Mouse (Mus musculus): ENCODE data around the gene Arfgap3. TPM values are rescaled to one million over a fixed set of nuclear protein-coding genes. Genes with fewer than 3 reads are reported as not detected.
A peak's percentile ranks its signal among the peaks of the same experiment; 100 is the strongest.
"Not testable (repeated sequence)": the region's sequence is repeated elsewhere in the genome, so short reads cannot be mapped to it uniquely, and the experiment has no call there.

The Arfgap3 gene
- polyA plus RNA-seq, 1 experiment = 40.3 TPM

DNA sequence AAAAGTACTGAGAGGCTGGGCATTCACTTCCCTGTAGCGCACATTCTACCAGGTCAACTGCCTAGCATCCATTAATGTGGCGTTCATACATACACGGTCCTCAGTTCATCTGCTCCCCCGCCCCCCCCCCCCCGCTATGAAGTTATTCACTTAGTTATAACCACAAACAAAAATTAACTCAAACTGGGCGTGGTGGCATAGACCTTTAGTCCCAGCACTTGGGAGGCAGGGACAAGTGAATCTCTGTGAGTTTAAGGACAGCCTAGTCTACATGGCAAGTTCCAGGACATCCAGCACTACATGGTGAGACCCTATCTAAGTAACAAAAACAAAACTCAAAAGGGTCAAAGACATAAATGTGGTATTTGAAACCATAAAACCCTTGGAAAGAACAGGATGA is 11.1 kb downstream of the Arfgap3 start:
- no peak for DNase-seq (ENCODE audit: low read depth)
- TF ChIP-seq POLR2A (IDR thresholded peaks at IDR 0.05; ENCODE audit: borderline replicate concordance, extremely low read depth, insufficient read depth, insufficient read length, poor library complexity, severe bottlenecking) (no peak), CTCF (IDR thresholded peaks at IDR 0.05; ENCODE audit: borderline replicate concordance, extremely low read depth, insufficient read depth, insufficient read length) (no peak)

DNA sequence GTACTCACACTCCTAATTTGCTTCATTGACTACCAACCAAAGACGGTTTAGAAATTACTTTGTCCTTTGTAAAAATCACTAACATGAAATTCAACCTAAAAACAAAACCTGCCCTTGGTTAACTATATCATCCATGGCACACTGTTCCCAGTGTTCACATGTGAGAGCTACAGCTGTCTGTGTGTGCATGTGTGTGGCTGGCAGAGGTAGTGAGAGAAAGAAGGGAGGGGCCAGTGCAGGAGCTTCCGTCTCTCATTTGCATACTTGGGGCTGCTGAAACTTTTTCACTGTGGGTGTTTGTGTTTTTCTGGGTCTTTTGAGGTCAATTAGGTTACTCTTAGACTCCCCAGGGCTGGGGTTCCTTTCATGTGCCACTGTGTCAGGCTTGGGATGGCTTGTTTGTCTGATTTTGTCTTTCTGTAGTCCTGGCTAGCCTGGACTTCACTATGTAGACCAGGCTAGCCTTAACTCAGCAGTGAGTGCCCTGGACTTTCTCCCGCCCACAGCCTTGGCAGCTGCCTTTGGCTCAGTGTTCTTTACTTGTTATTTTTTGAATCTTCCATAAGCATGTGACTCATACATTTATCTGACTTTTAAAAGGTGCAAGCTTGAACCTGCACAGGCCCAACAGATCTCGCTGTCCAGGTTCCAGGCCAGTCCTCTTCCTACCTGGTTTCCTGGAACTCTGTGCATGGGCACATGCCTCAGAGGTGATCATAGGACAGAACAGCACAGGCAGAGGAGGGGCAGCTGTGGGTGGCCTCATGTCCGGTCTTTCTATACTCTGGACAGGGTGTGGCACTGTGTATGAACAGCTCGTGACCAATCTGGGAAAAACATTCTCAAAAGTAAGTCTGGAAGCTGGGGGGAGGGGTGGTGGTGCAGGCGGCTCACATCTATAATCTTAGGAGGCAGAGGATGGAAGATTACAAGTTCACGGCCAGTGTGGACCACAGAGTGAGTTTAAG is 11.9 kb downstream of the Arfgap3 start:
- DNase-seq (ENCODE audit: low read depth) = no peak
- TF ChIP-seq POLR2A (IDR thresholded peaks at IDR 0.05; ENCODE audit: borderline replicate concordance, extremely low read depth, insufficient read depth, insufficient read length, poor library complexity, severe bottlenecking) (no peak), CTCF (IDR thresholded peaks at IDR 0.05; ENCODE audit: borderline replicate concordance, extremely low read depth, insufficient read depth, insufficient read length) (no peak)

DNA sequence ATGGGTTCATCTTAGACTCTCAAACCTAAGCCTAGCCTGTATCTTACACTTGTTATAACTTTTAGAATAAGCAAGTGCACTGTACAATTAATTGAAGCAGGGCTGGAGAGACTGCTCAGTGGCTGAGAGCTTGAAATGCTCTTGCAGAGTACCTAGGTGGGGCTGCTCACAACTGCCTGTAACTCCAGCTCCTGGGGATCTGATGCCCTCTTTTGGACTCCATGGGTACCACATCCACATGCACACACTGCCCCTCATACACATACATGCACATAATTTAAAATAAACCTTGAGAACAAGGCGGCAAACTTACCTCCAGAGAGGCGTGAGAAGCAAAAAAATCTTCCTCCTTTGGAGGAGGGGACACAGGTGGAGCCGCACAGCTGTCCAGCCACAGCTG is 17.7 kb downstream of the Arfgap3 start:
- no peak for DNase-seq (ENCODE audit: low read depth)
- no peak for TF ChIP-seq POLR2A (IDR thresholded peaks at IDR 0.05; ENCODE audit: borderline replicate concordance, extremely low read depth, insufficient read depth, insufficient read length, poor library complexity, severe bottlenecking)
- peak; percentile 36; the same call in 1 of the 2 replicates for TF ChIP-seq CTCF (IDR thresholded peaks at IDR 0.05; ENCODE audit: borderline replicate concordance, extremely low read depth, insufficient read depth, insufficient read length)

DNA sequence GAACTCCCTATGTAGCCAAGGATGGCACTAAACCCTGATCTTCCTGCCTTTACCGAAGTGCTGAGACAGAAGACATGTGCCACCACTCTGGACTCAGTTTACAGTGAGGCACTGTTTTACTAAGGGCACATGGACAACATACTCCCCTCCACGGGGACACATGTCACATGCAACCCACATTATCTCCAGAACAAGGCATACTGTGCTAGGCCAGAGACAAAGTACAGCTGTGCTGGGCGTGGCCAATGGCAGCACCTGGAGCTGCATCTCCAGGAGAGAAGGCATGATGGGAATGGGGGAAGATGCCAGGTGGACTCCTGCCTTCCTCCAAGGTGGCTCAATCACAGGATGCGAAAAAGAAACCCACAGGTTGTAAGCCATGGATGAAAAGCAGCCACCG is 21.1 kb downstream of the Arfgap3 start:
- no peak for DNase-seq (ENCODE audit: low read depth)
- TF ChIP-seq CTCF (IDR thresholded peaks at IDR 0.05; ENCODE audit: borderline replicate concordance, extremely low read depth, insufficient read depth, insufficient read length) = no peak
- no peak for TF ChIP-seq POLR2A (IDR thresholded peaks at IDR 0.05; ENCODE audit: borderline replicate concordance, extremely low read depth, insufficient read depth, insufficient read length, poor library complexity, severe bottlenecking)

DNA sequence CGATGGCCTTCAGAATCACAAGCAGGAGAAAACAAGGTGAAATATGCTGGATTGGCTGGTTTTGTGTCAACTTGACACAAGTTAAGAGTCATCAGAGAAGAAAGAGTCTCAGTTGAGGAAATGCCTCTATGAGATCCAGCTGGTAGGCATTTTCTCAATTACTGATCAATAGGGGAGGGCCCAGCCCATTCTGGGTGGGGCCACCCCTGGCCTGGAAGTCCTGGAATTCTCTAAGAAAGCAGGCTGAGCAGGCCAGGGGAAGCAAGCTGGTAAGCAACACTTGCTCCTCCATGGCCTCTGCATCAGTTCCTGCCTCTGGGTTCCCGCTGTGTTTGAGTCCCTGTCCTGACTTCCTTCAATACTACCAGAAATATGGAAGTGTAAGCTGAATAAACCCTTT is 27.0 kb downstream of the Arfgap3 start:
- DNase-seq (ENCODE audit: low read depth) = no peak
- TF ChIP-seq CTCF (IDR thresholded peaks at IDR 0.05; ENCODE audit: borderline replicate concordance, extremely low read depth, insufficient read depth, insufficient read length) (no peak), POLR2A (IDR thresholded peaks at IDR 0.05; ENCODE audit: borderline replicate concordance, extremely low read depth, insufficient read depth, insufficient read length, poor library complexity, severe bottlenecking) (no peak)

DNA sequence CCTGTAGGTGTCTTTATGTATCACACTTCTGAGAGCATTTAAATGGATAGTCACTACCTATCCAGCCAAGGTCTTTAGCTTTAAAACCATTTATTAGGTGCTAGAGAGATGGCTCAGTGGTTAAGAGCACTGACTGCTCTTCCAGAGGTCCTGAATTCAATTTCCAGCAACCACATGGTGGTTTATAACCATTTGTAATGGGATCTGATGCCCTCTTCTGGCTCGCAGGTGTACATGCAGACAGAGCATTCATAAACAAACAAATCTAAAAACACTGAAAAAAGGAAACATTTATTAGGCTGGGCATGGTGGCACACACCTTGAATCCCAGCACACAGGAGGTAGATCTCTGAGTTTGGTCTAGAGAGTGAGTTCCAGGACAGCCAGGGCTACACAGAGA is 35.1 kb downstream of the Arfgap3 start:
- TF ChIP-seq CTCF (IDR thresholded peaks at IDR 0.05; ENCODE audit: borderline replicate concordance, extremely low read depth, insufficient read depth, insufficient read length) (no peak), POLR2A (IDR thresholded peaks at IDR 0.05; ENCODE audit: borderline replicate concordance, extremely low read depth, insufficient read depth, insufficient read length, poor library complexity, severe bottlenecking) (no peak)
- no peak for DNase-seq (ENCODE audit: low read depth)

DNA sequence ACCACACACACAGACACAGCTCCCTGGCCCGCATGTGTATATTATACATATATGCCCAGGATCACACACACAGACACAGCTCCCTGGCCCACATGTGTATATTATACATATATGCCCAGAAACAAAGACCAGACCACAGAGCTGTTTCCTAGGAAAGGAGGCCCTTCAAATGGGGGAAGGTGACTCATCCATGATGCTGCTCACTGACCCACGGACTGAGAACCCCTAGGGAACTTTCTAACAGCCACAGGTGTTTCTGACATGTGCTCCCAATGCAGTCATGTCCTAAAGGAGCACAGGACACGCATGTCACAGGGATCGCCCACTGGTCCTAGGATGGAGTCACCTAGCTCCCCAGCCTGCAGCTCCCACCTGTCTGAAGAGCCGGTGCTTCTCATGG is 40.2 kb downstream of the Arfgap3 start:
- no peak for TF ChIP-seq POLR2A (IDR thresholded peaks at IDR 0.05; ENCODE audit: borderline replicate concordance, extremely low read depth, insufficient read depth, insufficient read length, poor library complexity, severe bottlenecking)
- no peak for TF ChIP-seq CTCF (IDR thresholded peaks at IDR 0.05; ENCODE audit: borderline replicate concordance, extremely low read depth, insufficient read depth, insufficient read length)

DNA sequence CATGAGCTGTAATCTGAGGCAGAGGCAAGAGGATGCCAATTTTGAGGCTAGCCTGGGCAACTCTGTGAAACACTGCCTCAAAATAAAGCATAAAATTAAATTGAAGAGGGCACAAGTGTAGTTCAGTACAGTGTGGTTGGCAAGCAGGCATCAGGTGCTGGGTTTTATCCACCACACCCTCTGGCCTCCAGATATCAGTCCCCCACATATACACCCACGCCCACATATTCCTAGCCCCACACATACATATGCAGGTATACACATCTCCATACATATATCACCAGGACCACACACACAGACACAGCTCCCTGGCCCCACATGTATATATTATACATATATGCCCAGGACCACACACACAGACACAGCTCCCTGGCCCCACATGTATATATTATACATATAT is 41.3 kb downstream of the Arfgap3 start:
- not testable (repeated sequence) for DNase-seq (ENCODE audit: low read depth)

More for the DNA sequence above, 40.2 kb downstream of the Arfgap3 start:
- DNase-seq (ENCODE audit: low read depth) = no peak

DNA sequence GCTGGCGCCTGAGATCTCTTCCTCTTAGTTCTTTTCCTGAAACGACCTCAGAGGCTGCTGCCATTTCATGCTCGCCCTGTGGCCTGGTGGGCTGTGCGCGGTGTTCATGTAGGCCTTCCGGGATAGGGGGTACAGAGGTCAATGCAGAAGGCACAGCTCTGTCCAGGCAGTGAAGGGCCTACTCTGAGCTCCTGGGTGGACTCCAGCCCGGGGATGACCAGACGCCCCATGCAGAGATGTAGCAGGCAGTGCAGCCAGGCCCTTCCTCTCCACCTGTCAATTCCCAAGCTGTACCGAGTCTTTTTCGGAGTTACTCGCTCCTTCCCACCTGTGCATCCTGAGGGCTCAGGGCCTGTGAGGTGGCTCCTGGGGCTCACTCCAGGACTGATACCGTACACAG is 43.9 kb downstream of the Arfgap3 start:
- DNase-seq (ENCODE audit: low read depth) = no peak
- no peak for TF ChIP-seq POLR2A (IDR thresholded peaks at IDR 0.05; ENCODE audit: borderline replicate concordance, extremely low read depth, insufficient read depth, insufficient read length, poor library complexity, severe bottlenecking)
- TF ChIP-seq CTCF (IDR thresholded peaks at IDR 0.05; ENCODE audit: borderline replicate concordance, extremely low read depth, insufficient read depth, insufficient read length) = no peak

DNA sequence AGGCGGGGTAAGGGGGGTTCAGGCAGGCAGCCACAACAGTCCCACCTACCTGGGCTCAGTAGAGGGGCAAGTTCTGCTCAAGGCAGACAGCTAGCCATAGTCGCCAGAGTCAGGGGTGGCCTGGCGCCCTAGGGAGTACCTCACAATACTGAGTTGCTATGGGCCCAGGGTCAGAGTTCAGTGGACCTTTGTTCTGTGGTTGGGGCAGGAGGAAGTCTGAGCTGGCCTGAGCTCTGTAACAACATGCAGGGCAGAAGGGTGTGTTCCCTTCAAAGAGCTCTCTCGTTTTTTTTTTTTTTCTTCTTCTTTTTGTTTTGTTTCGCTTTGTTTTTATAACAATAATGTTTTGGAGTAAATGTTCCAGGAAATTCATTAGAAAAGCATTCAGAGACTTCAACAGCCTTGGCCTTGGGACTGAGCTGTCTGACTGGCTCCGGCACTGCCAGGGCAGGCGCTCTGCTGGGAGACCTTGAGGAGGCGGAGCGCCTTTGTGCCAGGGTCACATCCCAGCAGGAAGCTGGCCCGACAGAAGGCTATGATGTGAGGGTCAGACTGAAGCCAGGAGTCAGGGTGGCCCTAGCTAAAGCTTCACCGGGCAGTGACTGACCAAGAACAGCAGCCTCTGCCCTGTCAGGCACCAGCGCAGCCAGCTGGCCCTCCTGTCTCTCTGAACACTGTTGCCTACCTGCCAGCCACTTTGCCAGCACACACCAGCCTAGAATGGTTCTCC is 44.7 kb downstream of the Arfgap3 start:
- TF ChIP-seq CTCF (IDR thresholded peaks at IDR 0.05; ENCODE audit: borderline replicate concordance, extremely low read depth, insufficient read depth, insufficient read length) = no peak
- no peak for TF ChIP-seq POLR2A (IDR thresholded peaks at IDR 0.05; ENCODE audit: borderline replicate concordance, extremely low read depth, insufficient read depth, insufficient read length, poor library complexity, severe bottlenecking)
- DNase-seq (ENCODE audit: low read depth) = no peak

DNA sequence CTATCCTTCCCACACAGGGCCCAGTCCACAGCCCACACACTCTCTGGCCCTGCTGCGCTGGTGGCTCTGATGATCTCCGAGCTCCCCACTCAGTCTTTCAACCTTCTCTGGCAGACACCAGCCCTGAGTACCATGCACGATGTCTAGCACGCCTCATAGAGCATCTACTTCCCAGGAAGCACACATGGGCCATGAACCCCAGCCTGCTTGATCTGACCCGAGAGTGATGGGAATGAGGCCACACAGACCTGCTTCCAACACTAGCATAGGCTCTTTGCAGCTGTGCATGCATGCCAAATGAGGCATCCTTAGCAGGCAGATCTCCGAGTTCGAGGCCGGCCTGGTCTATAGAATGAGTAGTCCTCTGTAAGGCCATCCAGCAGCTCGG is 45.2 kb downstream of the Arfgap3 start:
- no peak for TF ChIP-seq CTCF (IDR thresholded peaks at IDR 0.05; ENCODE audit: borderline replicate concordance, extremely low read depth, insufficient read depth, insufficient read length)
- TF ChIP-seq POLR2A (IDR thresholded peaks at IDR 0.05; ENCODE audit: borderline replicate concordance, extremely low read depth, insufficient read depth, insufficient read length, poor library complexity, severe bottlenecking) = no peak
- DNase-seq (ENCODE audit: low read depth) = no peak
